Mouse (Mus musculus) midbrain, embryonic 12.5 days (tissue): ENCODE data around the gene Lrrc52. TPM values are rescaled to one million over a fixed set of nuclear protein-coding genes. Genes with fewer than 3 reads are reported as not detected.

Experiments used
- ATAC-seq: fragments of 200-750 bp; cut with Nextera tagmentation; 2 replicates; pipeline ENCODE4 v1.8.0; 2017; ENCODE audit warnings: low read depth, moderate TSS enrichment, moderate library complexity; ENCODE audit not compliant: low FRiP score
- H3K27ac ChIP-seq: fragments of 300-500 bp; sonication (generic); replicated peaks from 2 replicates; pipeline ENCODE4 v1.5.1; 2016; ENCODE audit warnings: mild to moderate bottlenecking
- H3K27me3 ChIP-seq: fragments of 300-500 bp; sonication (generic); 2 replicates; pipeline ENCODE4 v1.6.1; 2016; ENCODE audit warnings: mild to moderate bottlenecking
- H3K36me3 ChIP-seq: fragments of 300-500 bp; sonication (generic); 2 replicates; pipeline ENCODE4 v1.6.1; 2016
- H3K4me1 ChIP-seq: fragments of 300-500 bp; sonication (generic); 2 replicates; pipeline ENCODE4 v1.6.1; 2016
- H3K4me2 ChIP-seq: fragments of 300-500 bp; sonication (generic); replicated peaks from 2 replicates; pipeline ENCODE4 v1.6.1; 2016; ENCODE audit warnings: mild to moderate bottlenecking, moderate library complexity
- H3K4me3 ChIP-seq: fragments of 300-500 bp; sonication (generic); 2 replicates; pipeline ENCODE4 v1.5.1; 2016; ENCODE audit warnings: mild to moderate bottlenecking
- H3K9ac ChIP-seq: fragments of 300-500 bp; sonication (generic); replicated peaks from 2 replicates; pipeline ENCODE4 v1.6.1; 2016; ENCODE audit warnings: mild to moderate bottlenecking, moderate library complexity
- H3K9me3 ChIP-seq: fragments of 300-500 bp; sonication (generic); 2 replicates; pipeline ENCODE4 v1.6.1; 2016; ENCODE audit warnings: mild to moderate bottlenecking
- WGBS: fragments of 180-500 bp; shearing (Covaris S2); methylation state at CpG from one replicate; pipeline ENCODE4 v1.1.7; 2016; 5-methylcytosine and 5-hydroxymethylcytosine counted together
- polyA plus RNA-seq: library from polyadenylated mRNA; unstranded; fragments of >200 nt; fragmentation: Nextera tagmentation; extraction: Ambion mirVana; gene quantifications from 2 replicates; pipeline ENCODE4 v1.2.1, GENCODE M21; 2016

Lrrc52 gene
- polyA plus RNA-seq: not detected in 2 replicates

GRCm38 (mm10) chr1:167466765-167467426 lies at the start of gene Lrrc52:
Gene Lrrc52 (minus strand): TSS chr1:167466780.
- H3K9me3 ChIP-seq: no peaks in the 10 kb centered on the region
- no peak within 1 kb of the TSS for H3K4me3 ChIP-seq
- H3K36me3 ChIP-seq: no peaks in the 10 kb centered on the region
- no peak for ATAC-seq
- H3K9ac ChIP-seq: no peak within 1 kb of the TSS
- WGBS: 49% methylated on average over 9 of the region's 9 CpGs
- no peaks in the 10 kb centered on the region for H3K27me3 ChIP-seq
- no peaks in the 10 kb centered on the region for H3K4me1 ChIP-seq
- H3K27ac ChIP-seq: no peak within 1 kb of the TSS
- H3K4me2 ChIP-seq: no peak within 1 kb of the TSS

- Histone ChIP-seq H3K4me3 (no peak overlapping the region), H3K9ac (no peak overlapping the region), H3K9me3 (no peaks in the 10 kb centered on the region), H3K4me2 (no peak overlapping the region), H3K27me3 (no peaks in the 10 kb centered on the region), H3K27ac (no peak overlapping the region), H3K36me3 (no peaks in the 10 kb centered on the region), H3K4me1 (no peaks in the 10 kb centered on the region)
- 86% methylated on average over 9 of the region's 9 CpGs for WGBS
- no peak for ATAC-seq
These were observed 45.0 kb upstream of the Lrrc52 start for GRCm38 (mm10) chr1:167511621-167512020.

GRCm38 (mm10) chr1:167506048-167506447 lies 39.5 kb upstream of the Lrrc52 start:
- H3K4me1 ChIP-seq: no peaks in the 10 kb centered on the region
- no peak for ATAC-seq
- no peaks in the 10 kb centered on the region for H3K36me3 ChIP-seq
- no peak overlapping the region for H3K27ac ChIP-seq
- no peak overlapping the region for H3K4me3 ChIP-seq
- no peak overlapping the region for H3K4me2 ChIP-seq
- no peak overlapping the region for H3K9ac ChIP-seq
- H3K9me3 ChIP-seq: no peaks in the 10 kb centered on the region
- WGBS: 77% methylated on average over 7 of the region's 7 CpGs
- H3K27me3 ChIP-seq: no peaks in the 10 kb centered on the region

GRCm38 (mm10) chr1:167505427-167505826 lies 38.8 kb upstream of the Lrrc52 start:
- H3K27me3 ChIP-seq: no peaks in the 10 kb centered on the region
- no peak overlapping the region for H3K4me3 ChIP-seq
- H3K4me2 ChIP-seq: no peak overlapping the region
- H3K9me3 ChIP-seq: no peaks in the 10 kb centered on the region
- H3K9ac ChIP-seq: no peak overlapping the region
- ATAC-seq: no peak
- H3K27ac ChIP-seq: no peak overlapping the region
- H3K36me3 ChIP-seq: no peaks in the 10 kb centered on the region
- no peaks in the 10 kb centered on the region for H3K4me1 ChIP-seq
- WGBS: 97% methylated on average over 1 of the region's 1 CpGs

GRCm38 (mm10) chr1:167499097-167499850 lies 32.7 kb upstream of the Lrrc52 start:
- Histone ChIP-seq H3K9me3 (no peaks in the 10 kb centered on the region), H3K4me3 (no peak overlapping the region), H3K36me3 (no peaks in the 10 kb centered on the region), H3K4me2 (no peak overlapping the region), H3K27ac (no peak overlapping the region), H3K9ac (no peak overlapping the region), H3K4me1 (peaks cover 16% of the 10 kb centered on the region), H3K27me3 (no peaks in the 10 kb centered on the region)
- WGBS: 73% methylated on average over 12 of the region's 12 CpGs
- ATAC-seq: no peak

GRCm38 (mm10) chr1:167497991-167498390 lies 31.4 kb upstream of the Lrrc52 start:
- no peaks in the 10 kb centered on the region for H3K36me3 ChIP-seq
- no peaks in the 10 kb centered on the region for H3K27me3 ChIP-seq
- no peak overlapping the region for H3K4me3 ChIP-seq
- no peak overlapping the region for H3K9ac ChIP-seq
- 24% methylated on average over 10 of the region's 10 CpGs for WGBS
- ATAC-seq: no peak
- no peaks in the 10 kb centered on the region for H3K9me3 ChIP-seq
- H3K27ac ChIP-seq: no peak overlapping the region
- peaks cover 16% of the 10 kb centered on the region for H3K4me1 ChIP-seq
- H3K4me2 ChIP-seq: no peak overlapping the region

- H3K4me2 ChIP-seq: no peak overlapping the region
- H3K4me1 ChIP-seq: peaks cover 16% of the 10 kb centered on the region
- no peak overlapping the region for H3K27ac ChIP-seq
- H3K27me3 ChIP-seq: no peaks in the 10 kb centered on the region
- no peak for ATAC-seq
- H3K9ac ChIP-seq: no peak overlapping the region
- no peaks in the 10 kb centered on the region for H3K9me3 ChIP-seq
- H3K4me3 ChIP-seq: no peak overlapping the region
- no peaks in the 10 kb centered on the region for H3K36me3 ChIP-seq
- WGBS: 50% methylated on average over 3 of the region's 3 CpGs
These were observed 31.0 kb upstream of the Lrrc52 start for GRCm38 (mm10) chr1:167497560-167497959.

GRCm38 (mm10) chr1:167491501-167491900 lies 24.9 kb upstream of the Lrrc52 start:
- Histone ChIP-seq H3K4me1 (no peaks in the 10 kb centered on the region), H3K9me3 (no peaks in the 10 kb centered on the region), H3K36me3 (no peaks in the 10 kb centered on the region), H3K9ac (no peak overlapping the region), H3K4me2 (no peak overlapping the region), H3K27me3 (no peaks in the 10 kb centered on the region), H3K4me3 (no peak overlapping the region), H3K27ac (no peak overlapping the region)
- WGBS: 91% methylated on average over 7 of the region's 7 CpGs
- ATAC-seq: no peak

GRCm38 (mm10) chr1:167487933-167488332 lies 21.4 kb upstream of the Lrrc52 start:
- H3K4me3 ChIP-seq: no peak overlapping the region
- no peak overlapping the region for H3K9ac ChIP-seq
- H3K27me3 ChIP-seq: no peaks in the 10 kb centered on the region
- H3K4me2 ChIP-seq: no peak overlapping the region
- 92% methylated on average over 5 of the region's 5 CpGs for WGBS
- H3K27ac ChIP-seq: no peak overlapping the region
- H3K9me3 ChIP-seq: no peaks in the 10 kb centered on the region
- no peaks in the 10 kb centered on the region for H3K4me1 ChIP-seq
- no peaks in the 10 kb centered on the region for H3K36me3 ChIP-seq
- no peak for ATAC-seq

GRCm38 (mm10) chr1:167486959-167487680 lies 20.5 kb upstream of the Lrrc52 start:
- WGBS: 81% methylated on average over 3 of the region's 3 CpGs

GRCm38 (mm10) chr1:167482863-167483262 lies 16.3 kb upstream of the Lrrc52 start:
- WGBS: 92% methylated on average over 4 of the region's 4 CpGs
- no peak overlapping the region for H3K4me2 ChIP-seq
- no peak for ATAC-seq

More at GRCm38 (mm10) chr1:167486959-167487680, 20.5 kb upstream of the Lrrc52 start:
- H3K27ac ChIP-seq: no peak overlapping the region
- H3K9ac ChIP-seq: no peak overlapping the region
- ATAC-seq: no peak
- no peaks in the 10 kb centered on the region for H3K4me1 ChIP-seq
- H3K9me3 ChIP-seq: no peaks in the 10 kb centered on the region
- H3K4me2 ChIP-seq: no peak overlapping the region
- no peaks in the 10 kb centered on the region for H3K27me3 ChIP-seq
- H3K4me3 ChIP-seq: no peak overlapping the region
- no peaks in the 10 kb centered on the region for H3K36me3 ChIP-seq

GRCm38 (mm10) chr1:167473585-167473984 lies 7.0 kb upstream of the Lrrc52 start:
- no peak overlapping the region for H3K4me3 ChIP-seq
- 0 out of 2 replicates have a peak, but pooled peaks cover 3% of the 10 kb centered on the region for H3K4me1 ChIP-seq
- no peak overlapping the region for H3K27ac ChIP-seq
- H3K9me3 ChIP-seq: no peaks in the 10 kb centered on the region
- no peak overlapping the region for H3K4me2 ChIP-seq
- H3K36me3 ChIP-seq: no peaks in the 10 kb centered on the region
- no peaks in the 10 kb centered on the region for H3K27me3 ChIP-seq
- ATAC-seq: no peak
- 32% methylated on average over 4 of the region's 4 CpGs for WGBS
- H3K9ac ChIP-seq: no peak overlapping the region

More at GRCm38 (mm10) chr1:167482863-167483262, 16.3 kb upstream of the Lrrc52 start:
- Histone ChIP-seq H3K9me3 (no peaks in the 10 kb centered on the region), H3K4me3 (no peak overlapping the region), H3K27ac (no peak overlapping the region), H3K27me3 (no peaks in the 10 kb centered on the region), H3K9ac (no peak overlapping the region), H3K4me1 (no peaks in the 10 kb centered on the region), H3K36me3 (no peaks in the 10 kb centered on the region)
